Mouse (Mus musculus): Measurements from ENCODE around the gene Nfrkb.

Gene Nfrkb

DNA sequence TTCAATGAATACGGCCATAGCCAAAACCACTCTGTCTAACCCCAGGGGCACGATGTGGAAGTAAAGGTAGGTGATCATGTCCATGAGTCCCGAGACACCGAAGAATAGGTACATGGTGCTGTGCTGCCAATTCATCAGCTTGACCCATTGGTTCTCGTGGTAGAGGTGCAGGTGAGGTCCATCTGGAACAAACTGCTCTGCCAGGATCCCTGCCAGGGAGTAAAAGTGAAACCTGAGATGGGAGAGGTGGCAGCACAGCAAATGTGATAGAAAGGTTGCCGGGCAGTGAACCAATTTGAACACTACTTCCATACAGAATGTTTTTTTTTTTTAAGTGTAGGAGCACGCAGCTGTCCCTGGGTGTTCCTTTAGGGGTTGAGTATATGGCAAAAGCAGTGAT, 43.0 kb downstream of the Nfrkb start:
- no peak for DNase-seq

DNA sequence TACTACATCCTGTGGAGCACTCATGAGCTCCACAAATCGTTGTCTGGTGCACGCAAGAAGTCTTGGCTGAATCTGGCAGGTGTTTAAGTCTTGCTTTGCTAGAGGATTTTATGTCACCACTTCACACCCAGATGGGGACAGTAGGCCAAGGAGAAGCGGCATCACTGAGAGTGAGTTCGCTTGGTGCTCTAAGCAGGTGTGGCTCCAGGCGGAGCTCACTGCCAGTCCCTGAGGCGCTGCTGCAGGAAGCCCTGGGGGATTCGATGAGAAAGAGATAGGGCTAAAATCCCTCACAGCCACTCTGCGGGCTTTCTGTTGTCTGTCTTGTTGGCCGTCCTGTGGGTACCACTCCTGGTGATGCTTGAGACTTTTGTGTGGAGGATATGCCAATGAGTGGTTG, 44.0 kb downstream of the Nfrkb start:
- no peak for DNase-seq

DNA sequence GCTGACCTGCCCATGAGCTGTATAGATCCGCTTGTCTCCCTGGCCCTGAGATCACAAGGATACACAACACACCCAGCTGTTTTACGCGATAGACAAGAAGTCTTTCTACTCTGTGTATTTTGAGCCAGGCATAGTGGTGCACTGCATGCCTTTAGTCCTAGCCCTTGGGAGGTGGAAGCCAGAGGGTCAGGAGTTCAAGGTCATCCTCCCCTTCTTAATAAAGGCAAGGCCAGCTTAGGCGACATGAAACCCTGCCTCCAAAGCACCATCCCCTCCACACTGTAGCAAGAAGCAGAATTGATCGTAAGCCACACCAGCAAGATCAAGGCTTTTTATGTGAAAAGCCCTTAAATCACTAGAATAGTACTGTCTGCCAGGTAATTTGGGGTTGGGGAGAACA, 45.8 kb downstream of the Nfrkb start:
- no peak for DNase-seq

DNA sequence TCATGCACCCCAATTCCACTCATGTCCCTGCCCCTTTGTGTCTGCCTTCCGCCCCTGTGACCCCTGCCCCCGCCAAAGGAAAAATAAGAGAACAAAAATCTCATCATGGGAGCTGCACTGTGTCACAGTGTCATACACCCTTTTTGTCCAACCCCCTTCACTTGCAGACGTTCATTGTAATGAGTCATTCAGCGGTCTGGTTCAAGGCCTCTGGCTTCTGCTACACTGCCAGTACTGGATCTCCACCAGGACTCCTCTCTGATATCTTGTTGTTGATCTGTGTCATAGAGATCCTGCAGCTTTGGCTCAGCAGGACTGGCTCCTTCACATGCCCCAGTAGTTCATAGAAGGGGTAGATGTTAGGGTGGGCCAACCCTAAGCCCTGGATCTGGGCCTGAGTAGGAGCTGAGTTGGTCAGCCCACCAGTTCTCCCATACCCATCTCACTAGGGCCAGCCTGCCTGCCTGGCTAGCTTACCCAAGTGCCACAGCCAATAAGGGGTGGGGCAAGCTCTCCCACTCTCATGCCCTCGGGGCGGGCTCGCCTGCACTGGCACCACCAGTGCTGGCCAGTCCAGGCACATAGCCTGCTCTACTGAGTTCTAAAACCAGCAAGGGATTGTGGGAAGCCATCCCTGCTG, 46.5 kb downstream of the Nfrkb start:
- DNase-seq: peak in 1 of 2 experiments; percentile 25

DNA sequence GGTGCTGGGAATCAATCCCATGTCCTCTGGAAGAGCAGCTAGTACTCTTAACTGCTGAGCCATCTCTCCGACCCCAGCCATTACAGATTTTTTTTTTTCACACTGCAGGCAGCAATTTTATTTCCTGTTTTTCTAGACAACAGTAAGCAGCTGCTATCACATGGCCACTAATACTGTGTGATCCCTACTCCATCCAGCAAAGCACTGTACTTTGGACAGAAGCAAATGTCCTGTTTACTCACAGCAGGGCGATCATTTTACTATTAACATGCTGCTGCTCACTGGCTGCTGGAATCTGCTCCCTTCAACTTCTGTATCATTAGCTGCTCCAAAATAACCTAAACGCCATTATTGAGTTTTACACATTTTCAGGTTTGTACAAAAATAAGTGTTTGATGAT, 47.4 kb downstream of the Nfrkb start:
- no peak for DNase-seq

DNA sequence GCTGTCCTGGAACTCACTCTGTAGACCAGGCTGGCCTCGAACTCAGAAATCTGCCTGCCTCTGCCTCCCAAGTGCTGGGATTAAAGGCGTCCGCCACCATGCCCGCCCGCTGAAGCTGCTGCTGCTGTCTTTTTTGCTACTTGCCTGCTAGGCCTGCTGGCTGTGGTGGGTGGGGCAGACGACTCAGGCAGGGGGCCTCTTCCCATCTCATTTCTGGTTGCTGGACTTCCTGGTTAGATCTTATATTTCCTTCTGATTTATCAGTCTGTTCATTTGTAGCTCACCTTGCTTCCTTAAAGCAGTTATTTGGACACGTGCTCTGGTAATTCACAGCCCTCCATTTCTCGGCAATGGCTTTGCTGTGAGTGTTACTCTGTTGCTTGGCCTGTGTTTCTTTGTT, 49.4 kb downstream of the Nfrkb start:
- no peak for DNase-seq

DNA sequence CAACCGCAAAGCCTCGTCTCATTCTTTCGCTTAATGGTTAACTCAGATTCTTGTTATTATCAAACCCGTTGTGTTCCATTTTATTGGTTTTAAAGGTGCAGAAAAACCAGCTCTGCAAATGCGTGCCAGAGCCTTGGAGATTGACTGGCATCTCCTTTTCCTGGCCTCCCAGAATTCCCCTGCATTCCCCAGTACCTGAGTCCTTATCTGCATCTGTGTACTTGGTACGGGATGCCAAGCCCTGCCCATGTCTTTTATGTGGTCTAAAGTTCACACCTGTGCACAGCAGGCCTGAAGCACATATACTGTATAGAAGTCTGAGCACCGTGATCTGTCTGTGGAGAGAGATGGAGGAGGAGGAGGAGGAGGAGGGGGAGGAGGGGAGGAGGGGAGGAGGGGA, 51.9 kb downstream of the Nfrkb start:
- peak; percentile 16 for DNase-seq

DNA sequence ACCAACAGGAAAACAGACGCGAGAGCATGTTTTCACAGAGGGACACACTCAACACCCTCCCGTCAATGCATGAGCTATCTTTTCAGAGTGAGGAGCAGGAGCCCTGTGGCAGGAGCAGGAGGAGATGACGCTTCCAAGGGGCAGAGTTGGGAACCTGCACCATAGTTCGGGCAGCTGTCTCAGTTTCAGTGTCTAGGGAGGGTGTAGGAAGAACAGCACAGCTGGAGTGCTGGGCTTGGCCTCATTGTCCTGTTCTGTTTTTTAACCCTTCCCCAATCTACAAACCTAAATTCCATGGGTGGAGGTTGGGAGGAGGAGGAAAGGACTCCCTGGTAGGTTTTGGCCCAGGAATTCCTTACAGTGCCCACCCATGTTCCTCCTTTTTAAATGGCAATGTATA, 52.8 kb downstream of the Nfrkb start:
- no peak for DNase-seq

DNA sequence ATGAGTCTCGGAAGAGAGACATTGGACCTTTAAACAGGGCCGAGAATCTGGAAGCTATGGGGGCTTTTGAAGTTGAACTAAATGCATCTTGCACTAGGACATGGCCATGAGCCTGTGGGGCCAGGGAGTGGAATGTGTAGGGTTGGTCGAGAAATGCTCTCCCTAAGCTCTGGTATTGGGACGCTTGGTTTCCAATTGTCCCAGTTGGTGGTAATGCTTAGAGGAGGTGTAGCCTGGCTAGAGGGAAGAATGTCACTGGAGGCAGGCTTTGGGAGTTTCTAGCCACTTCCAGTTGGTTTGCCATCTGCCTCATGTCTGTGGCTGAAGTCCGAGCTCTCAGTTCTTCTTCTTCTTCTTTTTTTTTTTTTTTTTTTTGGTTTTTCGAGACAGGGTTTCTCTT, 53.3 kb downstream of the Nfrkb start:
- DNase-seq: no peak

DNA sequence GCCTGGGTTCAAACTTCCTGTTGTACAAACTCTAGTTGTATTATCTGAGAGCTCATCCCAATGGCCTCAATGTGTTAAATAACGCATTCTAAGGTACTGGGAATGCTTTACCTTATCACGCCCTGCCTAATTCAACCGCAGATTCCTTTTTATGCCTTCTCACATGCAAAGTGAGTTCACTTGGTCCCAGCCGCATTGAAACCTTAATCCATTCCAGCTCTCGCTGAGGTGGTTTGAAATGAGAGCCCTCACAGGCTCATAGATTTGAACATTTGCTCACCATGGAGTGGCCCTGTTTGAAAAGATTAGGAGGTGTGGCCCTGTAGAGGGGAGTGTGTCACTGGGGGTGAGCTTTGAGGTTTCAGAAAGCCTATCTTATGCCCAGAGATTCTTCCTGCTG, 54.4 kb downstream of the Nfrkb start:
- DNase-seq: no peak

DNA sequence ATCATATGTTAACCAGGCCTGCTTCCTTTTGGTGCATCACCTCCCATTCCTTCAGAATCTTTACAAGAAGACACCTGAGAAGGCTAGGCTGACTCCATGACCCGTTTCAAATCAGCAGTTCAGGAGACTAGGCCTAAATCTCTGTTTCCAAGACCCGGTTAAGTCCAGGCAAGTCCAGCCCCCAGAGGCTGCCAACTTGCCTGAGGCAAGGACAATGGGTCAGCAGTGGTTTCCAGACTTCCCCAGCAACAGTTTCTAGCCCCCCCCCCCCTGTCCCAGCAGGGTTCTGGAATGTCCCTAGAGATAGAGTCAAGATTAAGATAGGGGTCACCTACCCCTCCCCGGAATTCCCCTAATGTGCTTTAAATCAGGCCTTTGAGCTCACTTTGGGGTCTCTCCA, 55.5 kb downstream of the Nfrkb start:
- no peak for DNase-seq

DNA sequence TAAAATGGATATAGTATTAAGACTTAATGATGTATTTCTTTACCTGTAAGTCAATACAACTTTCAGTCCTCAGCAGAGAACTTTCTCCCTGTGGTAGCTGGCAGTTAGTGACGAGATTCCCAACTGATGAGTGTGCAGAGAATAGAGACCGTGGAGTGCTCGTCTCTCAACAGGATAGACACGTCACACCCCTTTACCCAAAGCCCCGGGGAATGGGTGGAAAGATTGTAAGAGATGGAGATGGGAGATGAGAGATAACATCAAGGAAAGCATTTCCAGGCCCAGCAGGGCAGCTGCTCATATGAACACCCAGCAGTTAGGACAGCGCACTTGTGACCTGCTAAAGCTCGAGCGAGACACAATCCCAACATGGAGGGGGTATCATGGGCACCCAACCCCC, 58.2 kb downstream of the Nfrkb start:
- no peak for DNase-seq

DNA sequence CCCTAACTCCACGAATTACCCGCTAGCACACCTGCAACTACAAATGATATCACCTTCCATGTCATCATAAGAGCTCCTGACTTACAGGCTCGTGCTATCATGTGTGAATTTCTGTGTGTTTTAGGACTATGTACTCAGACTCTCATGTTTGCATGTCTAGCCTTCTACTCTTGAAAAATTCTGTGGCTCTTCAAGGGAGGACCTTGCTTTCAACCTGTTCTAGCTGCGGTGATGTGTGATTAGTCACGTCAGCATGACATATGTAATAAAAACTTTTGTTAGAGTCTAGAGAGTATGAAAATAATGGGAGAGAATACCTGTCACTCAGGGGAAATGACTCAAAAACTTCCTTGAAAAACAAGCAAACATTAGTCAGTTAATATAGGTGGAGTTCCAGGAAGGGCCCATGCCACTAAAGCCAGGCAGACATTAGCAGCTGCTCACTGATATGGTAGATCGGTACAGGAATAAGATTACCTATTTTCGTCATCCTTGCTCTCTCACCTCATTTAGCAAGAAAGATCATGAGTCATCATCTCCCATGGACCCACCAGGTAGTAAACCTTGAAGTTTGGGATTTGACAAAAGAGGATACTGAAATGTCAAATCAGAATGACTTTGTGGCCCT, 63.3 kb downstream of the Nfrkb start:
- DNase-seq: no peak

DNA sequence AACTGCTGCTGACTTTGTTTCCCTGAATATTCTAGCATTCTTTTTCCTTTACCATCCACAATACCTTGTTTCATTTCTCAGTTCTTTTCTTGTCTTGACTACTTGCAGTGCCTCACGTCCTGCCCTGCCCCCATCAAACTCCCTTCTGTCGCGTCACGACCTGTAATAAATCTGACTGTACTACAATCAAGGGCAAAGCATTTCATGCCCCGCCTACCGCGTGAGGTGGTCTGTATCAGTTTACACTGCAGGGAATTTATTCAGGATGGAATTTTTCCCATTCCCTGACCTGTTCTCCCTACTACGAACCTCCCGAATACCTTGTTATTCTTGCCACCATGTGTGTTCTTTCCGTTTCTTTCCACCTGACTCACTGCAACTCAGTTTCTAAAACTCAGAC, 66.2 kb downstream of the Nfrkb start:
- DNase-seq: peak; percentile 22 to 38

DNA sequence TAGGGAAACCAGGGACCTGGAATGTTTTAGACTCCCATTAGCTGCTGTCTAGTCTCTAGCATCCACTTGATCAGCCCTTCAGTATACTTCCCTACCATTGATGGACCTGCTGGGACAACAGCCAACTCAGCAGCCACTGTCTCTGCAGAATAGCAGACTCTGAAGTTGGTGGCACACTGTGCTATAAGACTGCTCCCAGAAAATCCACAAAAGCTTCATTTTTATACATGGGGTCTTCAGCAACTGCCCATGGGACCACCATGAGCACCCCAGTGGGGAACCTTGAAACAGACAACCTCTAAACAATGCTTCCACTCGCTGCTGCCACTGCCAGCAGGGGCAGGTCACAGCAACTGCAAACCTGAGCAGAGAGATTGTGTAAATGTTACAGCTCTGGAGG, 68.4 kb downstream of the Nfrkb start:
- no peak for DNase-seq

DNA sequence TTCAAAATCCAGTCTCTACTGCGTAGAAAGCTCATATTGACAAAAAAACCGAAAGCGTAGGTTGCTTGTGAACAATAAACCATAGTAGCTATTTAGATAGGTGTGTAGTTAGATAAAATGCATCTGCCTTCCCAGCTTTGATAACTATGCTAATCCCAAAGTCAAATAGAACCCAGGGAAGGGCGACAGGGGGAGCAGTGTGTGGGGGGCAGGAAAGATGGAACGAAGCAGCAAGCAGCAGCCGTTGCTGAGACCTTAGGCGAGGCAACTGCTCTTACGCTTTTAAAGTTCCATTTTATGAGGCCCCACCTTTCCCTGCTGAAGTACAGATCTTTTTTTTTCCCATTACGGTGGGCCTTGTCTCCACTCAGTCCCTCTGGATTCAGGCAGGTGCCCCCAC, 77.2 kb downstream of the Nfrkb start:
- DNase-seq: no peak

DNA sequence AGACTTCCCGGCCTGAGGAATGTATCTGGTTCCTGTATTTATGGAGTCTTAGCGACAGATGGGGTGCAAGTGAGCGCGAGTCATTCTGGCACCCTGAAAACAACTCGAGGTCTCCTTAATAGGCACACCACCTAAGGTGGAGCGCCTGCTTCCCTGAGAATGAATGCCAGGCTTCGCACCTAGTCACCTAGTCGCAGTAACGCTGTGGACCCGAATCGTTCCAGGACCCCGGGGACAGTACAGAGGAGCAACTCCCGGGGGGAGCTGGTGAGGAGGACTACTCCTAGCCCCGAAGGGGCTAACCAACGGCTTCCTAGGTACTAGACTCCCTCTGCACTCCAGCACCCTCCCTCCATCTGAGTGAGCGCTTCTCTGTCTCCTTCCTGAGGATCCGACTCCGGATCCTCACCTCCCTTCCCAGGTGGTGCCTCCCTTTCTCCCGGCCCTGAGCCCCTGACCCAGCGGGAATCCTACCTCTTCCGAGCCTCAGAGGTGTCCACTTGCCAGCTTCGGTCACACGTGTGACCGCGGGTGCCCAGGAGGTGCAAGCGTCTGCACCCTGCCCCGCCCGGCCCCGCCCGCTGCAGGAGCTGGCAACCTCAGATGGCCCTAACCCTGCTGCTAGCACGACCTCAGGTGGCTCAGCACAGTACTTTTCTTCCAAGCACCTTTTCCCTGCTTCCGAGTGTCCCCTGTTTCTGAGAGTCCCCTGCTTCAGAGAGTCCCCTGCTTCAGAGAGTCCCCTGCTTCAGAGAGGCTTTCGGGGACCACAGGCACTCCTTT, 77.9 kb downstream of the Nfrkb start, which contains the start of gene Tmem45b:
TSS of gene Tmem45b (minus strand) at position 771 of the 783 bp plus-strand sequence.
- peak; percentile 26 to 41 for DNase-seq
